Mouse (Mus musculus): Measurements from ENCODE around the gene Nkpd1.
"Not testable (repeated sequence)": the region's sequence is repeated elsewhere in the genome, so short reads cannot be mapped to it uniquely, and the experiment has no call there.

The Nkpd1 gene

GRCm38 (mm10) chr7:19506969-19507611 lies 10.5 kb upstream of the Nkpd1 start:
- DNase-seq (ENCODE audit: low spot score) = peak; percentile 64

DNA sequence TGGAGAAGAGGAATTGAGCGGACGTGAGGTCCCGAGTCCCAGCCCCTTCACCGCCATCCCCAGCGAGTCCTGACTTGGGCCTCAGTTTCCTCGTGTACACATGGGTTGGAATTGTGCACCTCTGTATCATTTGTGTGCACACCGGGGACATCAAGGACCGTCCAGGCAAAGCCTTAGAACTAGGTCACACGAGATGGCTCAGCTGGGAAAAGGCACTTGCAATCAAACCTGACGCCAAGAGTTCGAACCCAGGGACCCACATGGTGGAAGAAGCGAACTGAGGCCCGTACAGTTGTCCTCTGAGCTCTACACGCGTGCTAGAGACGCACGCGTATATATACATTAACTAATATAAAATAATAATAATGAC lies 10.0 kb upstream of the Nkpd1 start:
- no peak for DNase-seq (ENCODE audit: low spot score)

GRCm38 (mm10) chr7:19508150-19508923 lies 9.3 kb upstream of the Nkpd1 start, which contains the start of the genes Bloc1s3 and Trappc6a:
Gene Bloc1s3, minus strand, starts transcription at chr7:19508367.
Gene Trappc6a, plus strand, starts transcription at chr7:19508395.
- peak; percentile 90 for DNase-seq (ENCODE audit: low spot score)

- DNase-seq (ENCODE audit: low spot score) = no peak
These were observed 8.6 kb upstream of the Nkpd1 start for GRCm38 (mm10) chr7:19508924-19509568.

DNA sequence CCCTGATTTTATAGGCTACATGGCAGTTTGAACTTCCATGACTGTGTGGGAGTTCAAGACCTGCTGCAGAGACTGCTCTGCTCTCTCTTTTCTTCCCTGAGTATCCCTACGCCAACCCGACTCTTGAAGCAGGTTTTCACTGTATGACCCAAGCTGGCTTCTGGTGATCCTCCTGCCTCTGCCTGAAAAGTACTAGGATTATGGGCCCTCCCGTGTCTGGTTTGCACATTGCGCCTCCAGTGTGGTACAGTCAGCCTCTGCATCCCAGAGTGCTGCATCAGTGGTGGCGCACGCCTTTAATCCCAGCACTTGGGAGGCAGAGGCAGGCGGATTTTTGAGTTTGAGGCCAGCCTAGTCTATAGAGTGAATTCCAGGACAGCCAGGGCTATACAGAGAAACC lies 7.9 kb upstream of the Nkpd1 start:
- DNase-seq (ENCODE audit: low spot score) = no peak

DNA sequence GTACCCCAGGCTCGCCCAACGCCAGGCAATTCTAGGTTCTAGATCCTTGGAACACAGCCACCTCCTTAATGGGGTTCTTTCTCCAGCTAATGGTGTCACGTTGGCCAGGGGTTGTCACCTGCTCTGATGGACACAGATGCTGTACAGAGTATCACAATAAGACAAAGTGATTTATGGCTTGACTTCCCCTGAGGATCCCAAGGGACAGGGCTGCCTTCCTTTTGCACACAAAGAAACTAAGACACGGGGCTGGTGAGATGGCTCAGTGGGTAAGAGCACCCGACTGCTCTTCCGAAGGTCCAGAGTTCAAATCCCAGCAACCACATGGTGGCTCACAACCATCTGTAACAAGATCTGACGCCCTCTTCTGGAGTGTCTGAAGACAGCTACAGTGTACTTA lies 5.7 kb upstream of the Nkpd1 start:
- DNase-seq (ENCODE audit: low spot score) = not testable (repeated sequence)

GRCm38 (mm10) chr7:19512353-19512752 lies 5.3 kb upstream of the Nkpd1 start:
- no peak for DNase-seq (ENCODE audit: low spot score)

DNA sequence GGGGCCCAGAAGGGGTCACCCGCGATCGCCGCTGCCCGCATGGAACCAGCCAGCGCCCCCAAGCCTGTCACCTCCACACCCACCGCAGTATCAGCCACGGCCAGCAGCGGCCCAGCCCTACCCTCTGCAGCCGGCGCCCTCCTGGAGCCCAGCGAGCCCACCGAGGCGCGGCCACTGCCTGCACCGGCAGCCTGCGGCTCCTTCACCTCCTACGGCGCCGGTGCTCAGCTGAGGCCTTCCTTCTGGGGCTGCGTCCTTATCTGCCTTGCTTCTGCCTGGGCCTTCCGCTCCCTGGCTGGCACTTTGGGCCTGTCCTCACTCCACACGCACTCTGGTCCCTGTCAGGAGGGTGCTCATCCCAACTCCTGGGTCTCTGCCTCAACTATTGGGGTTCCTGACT lies 2.4 kb downstream of the Nkpd1 start:
- no peak for DNase-seq (ENCODE audit: low spot score)

DNA sequence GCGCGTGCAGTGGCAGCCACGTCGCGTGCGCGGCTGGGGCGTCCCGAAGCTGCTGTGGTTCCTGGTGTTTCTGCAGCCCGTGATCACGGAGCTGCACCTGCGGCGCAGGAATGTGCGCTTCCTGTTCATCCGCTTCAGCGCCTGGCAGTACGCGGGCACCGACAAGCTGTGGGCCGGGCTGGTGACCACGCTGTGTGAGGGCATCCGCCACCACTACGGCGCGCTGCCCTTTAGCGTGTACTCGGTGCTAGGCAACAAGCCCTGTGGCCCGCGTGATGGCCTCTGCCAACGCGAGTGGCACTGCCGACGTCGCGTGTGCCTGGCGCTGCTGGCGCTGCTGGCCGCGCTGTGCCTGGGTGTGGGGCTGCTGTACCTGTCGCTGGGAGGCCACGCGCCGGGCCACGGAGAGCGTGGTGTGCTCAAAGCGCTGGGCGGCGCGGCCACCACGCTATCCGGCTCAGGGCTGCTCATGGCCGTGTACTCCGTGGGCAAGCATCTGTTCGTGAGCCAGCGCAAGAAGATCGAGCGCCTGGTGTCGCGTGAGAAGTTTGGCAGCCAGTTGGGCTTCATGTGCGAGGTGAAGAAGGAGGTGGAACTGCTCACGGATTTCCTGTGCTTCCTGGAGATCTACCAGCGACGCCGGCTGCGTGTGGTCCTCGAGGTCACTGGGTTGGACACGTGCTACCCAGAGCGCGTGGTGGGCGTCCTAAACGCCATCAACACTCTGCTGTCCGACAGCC lies 5.5 kb downstream of the Nkpd1 start:
- DNase-seq (ENCODE audit: low spot score) = no peak

DNA sequence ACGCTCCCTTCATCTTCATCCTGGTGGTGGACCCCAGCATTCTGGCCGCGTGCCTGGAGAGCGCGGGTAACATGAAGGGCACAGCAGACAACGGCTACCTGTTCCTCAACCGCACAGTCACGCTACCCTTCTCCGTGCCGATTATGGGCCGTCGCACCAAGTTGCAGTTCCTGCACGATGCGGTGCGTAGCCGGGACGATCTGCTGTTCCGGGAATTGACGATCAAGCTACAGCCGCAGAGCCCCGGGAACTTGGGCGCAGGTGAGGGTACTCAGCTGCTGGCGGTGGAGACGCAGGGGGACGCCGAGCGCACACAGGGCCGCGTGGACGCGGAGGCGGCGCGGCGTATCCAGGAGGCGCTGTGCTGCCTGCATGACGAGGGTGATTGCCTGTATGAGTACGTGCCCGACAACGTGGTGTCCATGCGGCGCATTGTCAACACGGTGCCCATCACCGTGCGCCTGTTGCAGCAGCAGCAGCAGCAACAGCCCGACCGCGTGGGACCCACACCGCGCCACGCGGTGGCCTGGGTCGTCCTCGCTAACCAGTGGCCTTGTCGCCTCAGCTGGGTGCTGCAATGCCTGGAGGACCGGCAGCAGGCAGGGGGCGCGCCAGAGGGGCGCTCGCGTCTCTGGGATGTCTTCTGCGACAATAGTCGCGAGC lies 6.2 kb downstream of the Nkpd1 start:
- DNase-seq (ENCODE audit: low spot score) = peak; percentile 68

DNA sequence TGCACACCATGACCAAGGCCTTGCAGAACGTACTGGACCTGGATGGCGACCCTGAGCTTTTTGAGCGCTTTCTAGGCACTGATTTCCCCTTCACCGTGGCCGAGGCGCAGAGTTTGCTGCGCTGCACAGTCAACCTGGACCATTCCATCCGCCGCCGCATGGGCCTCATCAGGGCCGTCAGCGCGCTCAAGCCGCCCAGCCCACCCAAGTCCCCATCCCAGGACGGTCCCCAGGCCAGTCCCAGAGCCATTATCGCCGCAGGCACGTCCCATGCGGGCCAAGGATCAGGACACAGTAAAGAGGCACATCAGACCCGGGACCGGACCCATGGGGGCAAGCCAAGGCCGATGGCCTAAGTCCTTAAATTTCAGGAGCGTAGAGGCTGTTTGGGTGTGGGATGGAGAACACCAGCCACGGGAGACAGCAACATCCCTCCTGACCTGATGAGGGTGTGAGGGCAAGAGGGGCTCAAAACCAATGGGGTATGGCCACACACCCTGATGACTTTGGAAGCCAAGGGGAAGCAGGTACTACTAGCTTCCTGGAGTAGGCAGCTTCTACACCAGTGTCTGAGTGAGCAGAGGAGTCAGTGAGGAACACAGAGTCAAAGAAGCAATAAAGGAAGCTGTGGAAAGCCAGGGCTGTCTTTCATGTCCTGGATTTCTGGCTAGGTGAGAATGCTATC lies 6.9 kb downstream of the Nkpd1 start:
- DNase-seq (ENCODE audit: low spot score) = no peak

GRCm38 (mm10) chr7:19525105-19525481 lies 7.5 kb downstream of the Nkpd1 start:
- DNase-seq (ENCODE audit: low spot score) = no peak

DNA sequence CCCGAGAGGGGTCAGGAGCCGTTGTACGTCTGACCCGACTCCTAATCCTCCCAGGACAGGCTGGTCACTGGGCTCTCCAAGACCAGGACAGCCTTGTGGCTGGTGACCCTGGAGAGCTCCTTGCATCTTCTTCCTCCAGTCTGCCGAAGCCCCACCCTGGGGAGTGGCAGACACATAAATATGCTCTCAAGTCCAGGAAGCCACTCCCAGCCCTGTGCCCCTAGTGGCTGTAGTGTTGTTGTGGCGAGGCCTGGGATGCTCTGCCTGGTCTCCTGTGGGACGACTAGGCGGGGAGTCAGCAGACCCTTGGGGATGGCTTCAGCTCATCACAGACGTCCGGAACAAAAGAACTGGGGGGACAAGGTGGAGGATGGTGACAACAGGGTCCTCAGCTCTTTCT lies 13.4 kb downstream of the Nkpd1 start:
- DNase-seq (ENCODE audit: low spot score) = no peak

- no peak for DNase-seq (ENCODE audit: low spot score)
These were observed 14.6 kb downstream of the Nkpd1 start for GRCm38 (mm10) chr7:19532240-19532639.

DNA sequence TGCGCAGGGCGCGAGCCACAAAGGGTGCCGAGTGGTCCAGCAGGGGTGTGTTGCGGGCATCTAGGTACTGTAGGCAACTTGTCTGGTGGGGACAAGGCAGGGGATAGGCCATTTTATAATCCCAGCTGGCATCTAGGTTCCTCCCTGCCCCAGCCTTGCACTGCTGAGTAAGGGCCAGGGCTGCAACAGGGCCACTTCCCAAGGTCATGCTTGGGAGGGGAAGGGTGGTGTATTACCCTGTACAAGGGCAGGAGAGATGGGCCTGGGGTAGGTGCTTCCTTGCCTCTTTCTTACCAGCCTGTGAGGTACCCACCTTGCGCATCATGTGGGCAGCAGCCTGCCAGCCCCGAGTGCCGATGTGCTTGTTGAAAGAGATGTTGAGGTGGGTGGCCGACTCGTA lies 17.0 kb downstream of the Nkpd1 start:
- no peak for DNase-seq (ENCODE audit: low spot score)

DNA sequence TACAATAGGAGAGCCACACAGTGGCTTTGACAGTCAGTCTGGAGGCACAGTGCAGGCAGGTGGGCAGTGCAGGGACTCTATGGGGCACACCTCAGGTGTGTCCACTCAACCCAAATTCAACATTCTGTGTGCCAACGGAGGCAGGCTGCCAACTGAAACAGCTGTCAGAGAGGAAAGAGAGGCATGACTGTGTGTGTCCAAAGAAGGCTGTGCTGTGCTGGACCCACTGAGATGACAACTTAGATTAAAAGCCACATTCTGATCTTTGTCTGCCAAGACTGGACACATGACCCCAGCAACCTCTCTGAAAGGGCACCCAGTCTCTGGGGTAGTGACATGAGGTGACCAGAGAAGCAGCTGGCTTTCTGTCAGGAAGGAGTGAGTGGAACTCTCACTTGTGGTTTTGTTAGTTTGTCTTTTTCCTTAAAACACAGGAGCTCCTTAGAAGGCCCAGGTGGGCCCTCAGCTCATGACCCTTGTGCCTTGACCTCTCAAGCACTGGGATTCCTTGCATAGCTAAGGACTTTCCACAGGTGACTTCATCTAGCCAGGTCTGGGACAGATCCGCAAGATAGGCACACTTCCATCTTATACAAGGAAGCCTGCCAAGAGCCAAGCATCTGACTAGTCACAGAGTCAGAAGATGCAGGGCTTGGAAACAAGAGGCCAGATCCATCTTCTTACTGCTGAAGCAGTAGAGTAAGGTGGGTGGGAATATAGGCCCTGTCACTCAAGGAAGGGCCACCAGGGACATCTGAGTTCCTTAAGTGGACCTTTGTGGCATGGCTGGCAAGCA lies 23.3 kb downstream of the Nkpd1 start:
- DNase-seq (ENCODE audit: low spot score) = no peak

DNA sequence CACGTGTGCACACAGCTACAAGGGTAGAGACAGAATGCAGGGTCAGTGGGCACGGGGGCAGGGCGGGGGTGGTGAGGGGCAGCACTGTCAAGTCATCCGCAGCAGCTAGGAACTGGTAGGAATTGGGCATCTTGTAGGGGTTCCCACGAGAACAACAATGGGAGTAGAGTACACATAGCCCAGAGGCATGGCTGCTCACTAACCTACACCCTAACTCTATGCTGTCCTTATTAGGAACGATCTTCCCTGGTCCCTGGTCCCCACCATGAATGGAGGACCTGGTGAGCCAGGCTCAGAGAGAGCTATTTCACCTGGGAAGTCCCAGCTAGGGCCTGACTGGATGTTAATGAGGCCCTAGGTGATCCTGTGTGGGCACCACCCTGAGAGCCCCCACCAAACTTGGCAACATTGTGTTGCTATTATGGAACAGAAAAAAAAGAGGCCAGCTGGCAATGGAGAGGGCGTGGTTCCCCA lies 24.1 kb downstream of the Nkpd1 start:
- no peak for DNase-seq (ENCODE audit: low spot score)

DNA sequence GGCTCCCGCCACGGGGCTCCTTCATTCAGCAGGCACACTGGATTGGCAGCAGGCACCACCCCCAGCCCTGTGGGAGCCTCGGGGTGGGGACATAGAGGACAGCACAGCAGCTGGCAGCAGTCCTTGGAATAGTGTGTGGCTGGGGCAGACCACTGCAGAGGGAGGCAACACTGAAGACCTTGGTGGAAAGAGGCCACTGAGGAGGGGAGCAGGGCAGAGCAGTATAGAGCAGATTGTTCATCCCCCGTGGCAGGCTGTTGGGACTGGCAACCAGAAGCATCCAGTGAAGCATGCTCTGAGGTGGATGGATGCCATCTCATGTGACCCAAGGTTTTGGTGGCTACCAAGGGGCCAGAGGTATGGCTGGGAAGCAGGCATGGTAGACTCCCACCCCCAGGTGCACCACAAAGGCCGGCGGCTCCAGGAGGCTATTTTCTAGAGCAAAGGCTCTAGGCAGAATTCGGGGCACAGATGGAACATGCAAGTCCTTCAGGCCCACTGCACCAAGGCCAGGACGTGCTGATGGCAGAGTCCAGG lies 24.6 kb downstream of the Nkpd1 start:
- peak; percentile 46 for DNase-seq (ENCODE audit: low spot score)

DNA sequence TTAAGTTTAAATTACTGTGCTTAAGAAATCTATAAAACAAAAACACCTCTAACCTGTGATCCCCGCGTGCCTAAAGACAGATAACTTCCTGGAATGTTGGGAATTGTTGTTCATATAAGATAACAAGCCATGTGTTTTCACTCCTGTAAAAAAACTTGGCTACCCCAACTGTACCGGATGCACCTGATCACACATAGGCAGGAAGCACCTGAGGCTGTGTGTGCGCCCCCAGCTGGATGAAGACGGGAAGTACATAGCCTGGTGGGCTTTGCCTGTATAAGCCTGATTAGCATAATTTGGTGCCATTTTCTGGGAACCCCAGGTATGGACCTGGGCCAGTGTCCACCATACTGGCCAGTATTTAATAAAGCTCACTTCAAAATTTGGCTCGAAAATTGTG lies 25.9 kb downstream of the Nkpd1 start:
- no peak for DNase-seq (ENCODE audit: low spot score)

DNA sequence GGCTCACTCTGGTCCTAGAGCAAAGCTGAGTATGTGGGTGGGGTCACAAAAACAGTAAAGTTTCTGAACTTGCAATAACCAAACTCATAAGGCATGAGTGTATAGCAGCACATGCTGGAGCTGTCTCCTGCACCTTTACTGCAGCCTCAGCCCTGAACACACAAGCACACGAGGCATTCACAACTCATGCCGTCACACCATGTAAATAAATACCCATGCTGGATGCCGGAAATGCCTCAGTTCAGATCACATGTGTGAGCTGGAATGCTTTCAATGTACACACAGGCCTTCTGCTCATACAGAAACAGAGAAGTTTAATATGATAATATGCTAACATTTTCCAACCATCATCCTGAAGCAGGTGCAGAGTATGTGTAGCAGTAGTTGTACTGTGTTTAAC lies 28.4 kb downstream of the Nkpd1 start:
- no peak for DNase-seq (ENCODE audit: low spot score)
